Mouse (Mus musculus): ENCODE data around the gene Mob3b.
"Not testable (repeated sequence)": the region's sequence is repeated elsewhere in the genome, so short reads cannot be mapped to it uniquely, and the experiment has no call there.

Mob3b gene

GRCm38 (mm10) chr4:34967541-34967940 lies 189.7 kb downstream of the Mob3b start:
- ATAC-seq (ENCODE audit: low TSS enrichment) = peak; percentile 66

- peak; percentile 83 for ATAC-seq (ENCODE audit: low TSS enrichment)
These were observed 190.8 kb downstream of the Mob3b start for GRCm38 (mm10) chr4:34966336-34966957.

- ATAC-seq (ENCODE audit: low TSS enrichment) = no peak
These were observed 192.4 kb downstream of the Mob3b start for GRCm38 (mm10) chr4:34964906-34965305.

- ATAC-seq (ENCODE audit: low TSS enrichment) = no peak
These were observed 193.3 kb downstream of the Mob3b start for GRCm38 (mm10) chr4:34963999-34964398.

- peak; percentile 88 for ATAC-seq (ENCODE audit: low TSS enrichment)
These were observed 196.3 kb downstream of the Mob3b start for GRCm38 (mm10) chr4:34960781-34961560.

- ATAC-seq (ENCODE audit: low TSS enrichment) = no peak
These were observed 197.8 kb downstream of the Mob3b start for GRCm38 (mm10) chr4:34959477-34959876.

GRCm38 (mm10) chr4:34958155-34959028 lies 198.9 kb downstream of the Mob3b start:
- ATAC-seq (ENCODE audit: low TSS enrichment) = peak; percentile 71

- no peak for ATAC-seq (ENCODE audit: low TSS enrichment)
These were observed 203.6 kb downstream of the Mob3b start for GRCm38 (mm10) chr4:34953716-34954115.

- no peak for ATAC-seq (ENCODE audit: low TSS enrichment)
These were observed 210.1 kb downstream of the Mob3b start for GRCm38 (mm10) chr4:34947181-34947580.

GRCm38 (mm10) chr4:34941046-34941445 lies 216.2 kb downstream of the Mob3b start:
- ATAC-seq (ENCODE audit: low TSS enrichment) = no peak

- not testable (repeated sequence) for ATAC-seq (ENCODE audit: low TSS enrichment)
These were observed 228.9 kb downstream of the Mob3b start for GRCm38 (mm10) chr4:34928386-34928785.

GRCm38 (mm10) chr4:34922177-34922870 lies 235.0 kb downstream of the Mob3b start:
- ATAC-seq (ENCODE audit: low TSS enrichment) = peak; percentile 99

- no peak for ATAC-seq (ENCODE audit: low TSS enrichment)
These were observed 239.9 kb downstream of the Mob3b start for GRCm38 (mm10) chr4:34917400-34917799.

GRCm38 (mm10) chr4:34912171-34912570 lies 245.1 kb downstream of the Mob3b start:
- no peak for ATAC-seq (ENCODE audit: low TSS enrichment)

- ATAC-seq (ENCODE audit: low TSS enrichment) = no peak
These were observed 245.9 kb downstream of the Mob3b start for GRCm38 (mm10) chr4:34911401-34911800.

- no peak for ATAC-seq (ENCODE audit: low TSS enrichment)
These were observed 249.2 kb downstream of the Mob3b start for GRCm38 (mm10) chr4:34908127-34908526.

- peak; percentile 77 for ATAC-seq (ENCODE audit: low TSS enrichment)
These were observed 250.3 kb downstream of the Mob3b start for GRCm38 (mm10) chr4:34907026-34907425.

- no peak for ATAC-seq (ENCODE audit: low TSS enrichment)
These were observed 251.1 kb downstream of the Mob3b start for GRCm38 (mm10) chr4:34906151-34906550.

- no peak for ATAC-seq (ENCODE audit: low TSS enrichment)
These were observed 251.9 kb downstream of the Mob3b start for GRCm38 (mm10) chr4:34905396-34905795.

GRCm38 (mm10) chr4:34901582-34901981 lies 255.7 kb downstream of the Mob3b start:
- not testable (repeated sequence) for ATAC-seq (ENCODE audit: low TSS enrichment)

- no peak for ATAC-seq (ENCODE audit: low TSS enrichment)
These were observed 256.1 kb downstream of the Mob3b start for GRCm38 (mm10) chr4:34901166-34901565.

- peak; percentile 73 for ATAC-seq (ENCODE audit: low TSS enrichment)
These were observed 257.1 kb downstream of the Mob3b start for GRCm38 (mm10) chr4:34900155-34900554.
